Mouse (Mus musculus): ENCODE measurements around the gene Unc45a. TPM values are rescaled to one million over a fixed set of nuclear protein-coding genes. Genes with fewer than 3 reads are reported as not detected.

The Unc45a gene
- polyA plus RNA-seq, 1 experiment from 2014 or later: 57.0 TPM

DNA sequence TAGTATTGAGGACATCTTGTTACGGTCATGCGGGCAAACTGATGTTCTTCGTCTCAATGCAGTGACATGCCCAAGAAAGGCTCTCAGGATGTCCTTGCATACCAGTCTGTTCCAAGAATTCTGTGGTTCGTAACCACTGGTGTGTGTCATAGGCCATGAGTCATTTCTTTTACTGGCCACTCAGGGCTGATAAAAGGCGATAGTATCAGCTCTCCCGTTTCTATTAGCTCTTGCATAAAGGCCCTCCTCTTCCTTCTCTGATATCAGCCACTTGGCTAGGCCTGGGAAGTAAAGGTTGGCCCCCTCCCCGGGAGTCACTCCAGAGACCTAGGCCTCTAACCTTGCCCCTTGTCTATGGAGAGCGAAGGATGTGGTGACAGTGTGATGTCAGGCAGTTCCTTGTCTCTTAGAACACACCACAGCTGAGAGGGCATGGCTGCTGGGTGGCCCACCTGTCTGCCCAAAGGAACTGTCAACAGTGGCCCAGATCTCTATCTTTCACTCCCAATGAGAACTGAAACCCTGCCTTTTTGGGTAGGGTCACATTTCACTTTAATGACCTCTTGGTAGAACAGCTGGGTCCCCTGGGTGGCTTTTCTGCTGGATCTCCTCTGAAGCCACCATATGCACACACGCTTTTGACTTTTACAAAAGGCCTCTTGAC lies 34.7 kb upstream of the Unc45a start:
- peaks cover 2% of the 10 kb centered on the region; the same call in 1 of the 2 replicates for H3K4me1 ChIP-seq (ENCODE audit: control insufficient read depth, insufficient read depth, low read depth, low read length)
- ATAC-seq: no peak
- no peak overlapping the region for H3K4me2 ChIP-seq (ENCODE audit: low read length)
- H3K36me3 ChIP-seq (ENCODE audit: control insufficient read depth, insufficient read depth, low read length): no peaks in the 10 kb centered on the region
- no peaks in the 10 kb centered on the region for H3K27me3 ChIP-seq (replicated peaks; ENCODE audit: control insufficient read depth, insufficient read depth, low read length)
- no peak overlapping the region for H3K4me3 ChIP-seq (ENCODE audit: low read length)
- 85% methylated on average over 9 of the region's 9 CpGs for WGBS
- no peak overlapping the region for H3K27ac ChIP-seq (ENCODE audit: low read depth, low read length)
- H3K9me3 ChIP-seq (ENCODE audit: control insufficient read depth, low read length): no peaks in the 10 kb centered on the region
- H3K9ac ChIP-seq (ENCODE audit: low read depth, low read length): no peak overlapping the region

DNA sequence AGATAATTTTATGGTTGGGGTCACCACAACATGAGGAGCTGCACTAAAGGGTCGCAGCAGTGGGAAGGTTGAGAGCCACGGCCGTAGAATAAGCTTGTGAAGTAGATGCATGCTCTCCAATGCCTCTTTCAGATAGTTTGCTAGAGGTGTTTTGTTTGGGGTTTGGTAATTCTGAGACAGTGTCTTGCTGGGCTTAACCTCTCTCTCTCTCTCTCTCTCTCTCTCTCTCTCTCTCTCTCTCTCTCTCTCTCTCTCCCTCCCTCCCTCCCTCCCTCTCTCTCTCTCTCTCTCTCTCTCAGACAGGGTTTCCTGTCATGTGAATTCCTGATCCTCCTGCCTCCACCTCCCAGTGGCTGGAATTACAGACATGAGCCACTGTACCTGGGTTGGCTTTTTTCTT lies 33.9 kb upstream of the Unc45a start:
- no peak for ATAC-seq
- Histone ChIP-seq H3K27me3 (replicated peaks; ENCODE audit: control insufficient read depth, insufficient read depth, low read length) (no peaks in the 10 kb centered on the region), H3K36me3 (ENCODE audit: control insufficient read depth, insufficient read depth, low read length) (no peaks in the 10 kb centered on the region), H3K27ac (ENCODE audit: low read depth, low read length) (no peak overlapping the region), H3K9me3 (ENCODE audit: control insufficient read depth, low read length) (no peaks in the 10 kb centered on the region), H3K9ac (ENCODE audit: low read depth, low read length) (no peak overlapping the region), H3K4me2 (ENCODE audit: low read length) (no peak overlapping the region), H3K4me1 (ENCODE audit: control insufficient read depth, insufficient read depth, low read depth, low read length) (peaks cover 7% of the 10 kb centered on the region), H3K4me3 (ENCODE audit: low read length) (no peak overlapping the region)
- WGBS: 86% methylated on average over 3 of the region's 3 CpGs

DNA sequence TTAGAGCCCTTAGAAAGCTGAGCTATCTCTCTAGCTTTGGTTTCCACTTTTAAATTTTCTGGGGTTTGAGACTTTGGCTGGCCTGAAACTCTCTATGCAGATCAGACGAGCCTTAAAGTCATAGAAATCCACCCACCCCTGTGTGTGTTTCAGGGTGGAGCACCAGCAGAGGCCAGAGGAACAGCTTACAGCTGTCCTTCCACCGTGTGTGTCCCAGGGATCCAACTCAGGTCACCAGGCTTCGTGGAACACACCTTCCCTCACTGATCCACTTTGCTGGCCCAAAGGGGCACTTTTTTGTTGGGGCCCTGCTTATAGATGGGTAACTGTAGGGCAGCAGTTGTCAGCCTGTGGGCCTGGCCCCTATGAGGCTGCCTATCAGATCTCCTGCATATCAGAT lies 33.5 kb upstream of the Unc45a start:
- Histone ChIP-seq H3K4me2 (ENCODE audit: low read length) (no peak overlapping the region), H3K27me3 (replicated peaks; ENCODE audit: control insufficient read depth, insufficient read depth, low read length) (no peaks in the 10 kb centered on the region), H3K4me3 (ENCODE audit: low read length) (no peak overlapping the region), H3K27ac (ENCODE audit: low read depth, low read length) (no peak overlapping the region), H3K9ac (ENCODE audit: low read depth, low read length) (no peak overlapping the region), H3K36me3 (ENCODE audit: control insufficient read depth, insufficient read depth, low read length) (no peaks in the 10 kb centered on the region), H3K4me1 (ENCODE audit: control insufficient read depth, insufficient read depth, low read depth, low read length) (peaks cover 12% of the 10 kb centered on the region), H3K9me3 (ENCODE audit: control insufficient read depth, low read length) (no peaks in the 10 kb centered on the region)
- no peak for ATAC-seq
- 63% methylated on average over 3 of the region's 3 CpGs for WGBS

DNA sequence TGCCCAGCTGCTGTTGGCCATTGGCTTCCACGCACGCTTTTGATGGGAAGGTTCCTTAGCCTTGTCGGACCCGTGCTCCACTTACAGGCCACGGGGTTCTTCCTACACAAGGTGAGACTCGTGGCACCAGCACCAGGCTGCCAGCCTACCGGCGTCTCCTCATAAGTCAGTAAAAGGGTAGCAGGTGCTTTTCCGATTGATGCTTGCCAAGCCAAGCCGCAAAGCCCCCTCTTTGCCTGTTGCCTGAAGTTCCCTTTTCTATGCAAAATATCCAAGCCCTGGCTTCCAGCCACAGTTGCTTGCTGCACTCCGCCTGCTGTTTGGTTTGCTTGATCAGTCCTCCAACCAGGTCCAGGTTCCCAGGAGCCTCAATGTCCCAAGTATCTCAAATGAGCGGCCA lies 33.0 kb upstream of the Unc45a start:
- Histone ChIP-seq H3K27ac (ENCODE audit: low read depth, low read length) (no peak overlapping the region), H3K9me3 (ENCODE audit: control insufficient read depth, low read length) (no peaks in the 10 kb centered on the region), H3K36me3 (ENCODE audit: control insufficient read depth, insufficient read depth, low read length) (no peaks in the 10 kb centered on the region), H3K9ac (ENCODE audit: low read depth, low read length) (no peak overlapping the region), H3K4me1 (ENCODE audit: control insufficient read depth, insufficient read depth, low read depth, low read length) (peaks cover 16% of the 10 kb centered on the region), H3K27me3 (replicated peaks; ENCODE audit: control insufficient read depth, insufficient read depth, low read length) (no peaks in the 10 kb centered on the region), H3K4me2 (ENCODE audit: low read length) (no peak overlapping the region), H3K4me3 (ENCODE audit: low read length) (no peak overlapping the region)
- ATAC-seq: no peak
- WGBS: 72% methylated on average over 12 of the region's 12 CpGs

DNA sequence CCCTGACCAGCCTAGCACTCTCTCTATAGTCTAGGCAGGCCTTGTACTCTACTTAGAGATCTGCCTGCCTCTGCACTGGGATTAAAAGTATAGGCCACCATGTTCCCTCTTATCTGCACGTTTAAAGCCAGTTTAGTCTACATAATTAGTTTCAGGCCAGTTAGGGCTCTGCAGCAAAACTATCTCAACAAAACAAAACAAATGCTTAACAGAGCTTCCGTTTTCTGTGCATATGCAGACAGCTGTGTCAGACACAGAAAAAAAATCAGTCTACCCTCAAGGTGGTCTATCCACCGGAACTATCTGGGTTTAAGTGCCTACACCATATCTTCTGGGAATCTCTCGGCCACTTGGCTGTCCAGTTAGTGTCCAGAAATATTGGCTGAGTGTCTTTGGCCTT lies 32.5 kb upstream of the Unc45a start:
- Histone ChIP-seq H3K9ac (ENCODE audit: low read depth, low read length) (no peak overlapping the region), H3K9me3 (ENCODE audit: control insufficient read depth, low read length) (no peaks in the 10 kb centered on the region), H3K4me1 (ENCODE audit: control insufficient read depth, insufficient read depth, low read depth, low read length) (peaks cover 16% of the 10 kb centered on the region), H3K4me2 (ENCODE audit: low read length) (no peak overlapping the region), H3K27me3 (replicated peaks; ENCODE audit: control insufficient read depth, insufficient read depth, low read length) (no peaks in the 10 kb centered on the region), H3K27ac (ENCODE audit: low read depth, low read length) (no peak overlapping the region), H3K36me3 (ENCODE audit: control insufficient read depth, insufficient read depth, low read length) (peaks cover 3% of the 10 kb centered on the region; the same call in 1 of the 2 replicates), H3K4me3 (ENCODE audit: low read length) (no peak overlapping the region)
- WGBS: 86% methylated on average over 4 of the region's 4 CpGs
- ATAC-seq: no peak

DNA sequence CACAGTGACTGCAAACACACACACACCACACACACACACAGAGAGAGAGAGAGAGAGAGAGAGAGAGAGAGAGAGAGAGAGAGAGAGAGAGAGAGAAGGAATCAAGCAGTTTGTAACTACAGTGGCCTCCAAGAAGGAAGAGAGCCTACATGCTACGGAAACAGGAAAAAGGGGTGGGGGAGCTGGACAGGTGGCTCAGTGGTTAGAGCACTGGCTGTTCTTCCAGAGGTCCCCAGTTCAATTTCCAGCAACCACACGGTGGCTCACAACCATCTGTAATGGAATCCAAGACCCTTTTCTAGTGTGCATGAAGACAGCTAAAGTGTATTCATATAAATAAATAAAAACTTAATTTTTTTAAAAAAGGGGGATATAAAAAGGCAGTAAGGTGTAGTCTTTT lies 31.9 kb upstream of the Unc45a start:
- 63% methylated on average over 2 of the region's 2 CpGs for WGBS
- Histone ChIP-seq H3K4me3 (ENCODE audit: low read length) (no peak overlapping the region), H3K9me3 (ENCODE audit: control insufficient read depth, low read length) (no peaks in the 10 kb centered on the region), H3K27ac (ENCODE audit: low read depth, low read length) (no peak overlapping the region), H3K9ac (ENCODE audit: low read depth, low read length) (no peak overlapping the region), H3K4me1 (ENCODE audit: control insufficient read depth, insufficient read depth, low read depth, low read length) (peaks cover 16% of the 10 kb centered on the region), H3K36me3 (ENCODE audit: control insufficient read depth, insufficient read depth, low read length) (peaks cover 9% of the 10 kb centered on the region), H3K27me3 (replicated peaks; ENCODE audit: control insufficient read depth, insufficient read depth, low read length) (no peaks in the 10 kb centered on the region), H3K4me2 (ENCODE audit: low read length) (no peak overlapping the region)
- no peak for ATAC-seq

DNA sequence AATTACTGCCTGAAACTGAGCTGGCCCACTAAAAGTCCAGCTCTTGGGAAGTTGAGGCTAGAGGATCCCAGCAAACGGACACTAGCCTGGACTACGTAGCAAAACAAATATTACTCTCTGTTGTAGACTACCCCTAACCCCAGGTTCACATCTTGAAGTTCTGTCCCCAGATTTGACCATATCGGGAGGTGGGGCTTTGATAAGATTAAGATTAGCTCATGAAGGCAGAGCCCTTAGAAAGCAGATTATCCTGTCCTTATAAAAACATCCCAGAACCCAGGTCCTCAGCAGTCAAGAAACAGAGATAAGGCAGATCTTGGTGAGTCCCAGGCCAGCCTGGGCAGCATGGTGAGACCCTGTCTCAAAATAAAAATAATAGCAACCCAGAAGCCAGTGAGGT lies 31.4 kb upstream of the Unc45a start:
- no peak overlapping the region for H3K27ac ChIP-seq (ENCODE audit: low read depth, low read length)
- 87% methylated on average over 3 of the region's 3 CpGs for WGBS
- H3K9ac ChIP-seq (ENCODE audit: low read depth, low read length): no peak overlapping the region
- no peak for ATAC-seq
- no peak overlapping the region for H3K4me2 ChIP-seq (ENCODE audit: low read length)
- no peak overlapping the region for H3K4me3 ChIP-seq (ENCODE audit: low read length)
- H3K9me3 ChIP-seq (ENCODE audit: control insufficient read depth, low read length): no peaks in the 10 kb centered on the region
- H3K27me3 ChIP-seq (replicated peaks; ENCODE audit: control insufficient read depth, insufficient read depth, low read length): no peaks in the 10 kb centered on the region
- H3K4me1 ChIP-seq (ENCODE audit: control insufficient read depth, insufficient read depth, low read depth, low read length): peaks cover 16% of the 10 kb centered on the region
- H3K36me3 ChIP-seq (ENCODE audit: control insufficient read depth, insufficient read depth, low read length): peaks cover 14% of the 10 kb centered on the region

DNA sequence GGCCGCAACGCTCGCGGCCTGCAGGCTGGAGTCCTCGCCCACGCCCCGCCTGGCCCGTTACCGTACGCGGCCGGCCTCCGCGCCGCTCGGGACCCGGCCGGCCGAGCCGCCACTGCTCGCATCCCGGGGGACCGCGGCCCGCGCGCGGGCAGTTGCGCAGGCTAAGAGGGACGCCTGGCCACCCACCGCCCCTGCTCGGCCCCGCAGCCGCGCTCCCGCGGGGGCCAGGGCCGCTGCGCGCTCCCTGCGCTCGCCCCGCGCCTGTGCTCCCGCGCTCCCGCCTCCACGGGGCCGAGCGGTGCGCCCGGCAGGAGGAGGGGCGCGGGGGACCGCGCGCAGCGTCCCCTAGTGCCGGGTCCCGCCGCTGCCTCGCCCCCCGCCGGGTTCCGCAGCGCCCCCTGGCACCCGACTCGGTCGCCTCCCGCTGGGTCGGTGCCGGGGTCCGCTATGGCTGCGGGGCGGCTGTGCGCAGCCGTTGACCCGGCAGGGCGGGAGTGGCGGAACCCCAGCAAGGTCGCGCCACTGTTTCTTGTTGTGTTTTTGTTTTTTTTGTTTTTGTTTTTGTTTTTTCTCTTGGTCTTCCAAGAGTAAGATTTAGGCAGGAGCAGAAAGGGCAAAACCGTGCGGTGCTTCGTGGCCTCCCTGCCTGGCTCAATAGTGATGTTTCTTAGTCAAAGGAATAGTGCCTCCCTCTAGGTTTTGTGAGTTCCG lies 30.4 kb upstream of the Unc45a start, which contains the start of gene Man2a2:
Gene Man2a2, minus strand, starts transcription at position 335 of the 711 bp plus-strand sequence.
- under 1% methylated on average over 52 of the region's 86 CpGs for WGBS
- peak within 1 kb of the TSS; percentile 89 for H3K4me3 ChIP-seq (ENCODE audit: low read length)
- H3K4me1 ChIP-seq (ENCODE audit: control insufficient read depth, insufficient read depth, low read depth, low read length): peaks cover 16% of the 10 kb centered on the region
- H3K4me2 ChIP-seq (ENCODE audit: low read length): peak within 1 kb of the TSS; percentile 80
- H3K27me3 ChIP-seq (replicated peaks; ENCODE audit: control insufficient read depth, insufficient read depth, low read length): no peaks in the 10 kb centered on the region
- H3K27ac ChIP-seq (ENCODE audit: low read depth, low read length): peak within 1 kb of the TSS; percentile 89
- no peaks in the 10 kb centered on the region for H3K9me3 ChIP-seq (ENCODE audit: control insufficient read depth, low read length)
- H3K9ac ChIP-seq (ENCODE audit: low read depth, low read length): peak within 1 kb of the TSS; percentile 97
- peaks cover 24% of the 10 kb centered on the region for H3K36me3 ChIP-seq (ENCODE audit: control insufficient read depth, insufficient read depth, low read length)
- peak; percentile 80 for ATAC-seq

DNA sequence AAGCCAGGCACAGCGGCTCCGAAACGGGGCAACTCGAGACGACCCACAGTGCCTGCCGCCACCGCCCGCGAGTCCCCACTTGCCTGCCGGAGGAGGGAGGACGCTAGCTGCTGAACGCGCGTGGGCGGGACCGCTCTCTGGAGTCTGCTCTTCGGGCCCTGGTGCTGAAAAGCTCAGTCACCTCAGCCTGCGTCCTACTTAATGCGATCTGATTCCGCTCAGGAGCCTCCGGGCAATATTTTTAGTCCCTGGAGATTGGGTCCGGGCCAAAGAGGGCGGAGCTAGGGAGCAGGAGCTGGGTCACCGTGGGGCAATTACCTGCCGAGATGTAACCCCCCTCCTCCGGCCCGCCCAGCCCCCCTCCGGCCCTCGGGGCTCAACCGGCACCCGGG lies 29.8 kb upstream of the Unc45a start:
- Histone ChIP-seq H3K27ac (ENCODE audit: low read depth, low read length) (peak overlapping the region; percentile 89), H3K4me2 (ENCODE audit: low read length) (peak overlapping the region; percentile 80), H3K27me3 (replicated peaks; ENCODE audit: control insufficient read depth, insufficient read depth, low read length) (no peaks in the 10 kb centered on the region), H3K9ac (ENCODE audit: low read depth, low read length) (peak overlapping the region; percentile 97), H3K4me1 (ENCODE audit: control insufficient read depth, insufficient read depth, low read depth, low read length) (peaks cover 14% of the 10 kb centered on the region), H3K4me3 (ENCODE audit: low read length) (peak overlapping the region; percentile 89), H3K9me3 (ENCODE audit: control insufficient read depth, low read length) (no peaks in the 10 kb centered on the region), H3K36me3 (ENCODE audit: control insufficient read depth, insufficient read depth, low read length) (peaks cover 30% of the 10 kb centered on the region)
- ATAC-seq: peak; percentile 62
- 0% methylated on average over 26 of the region's 31 CpGs for WGBS

All from hindbrain, embryonic 16.5 days (tissue).